Mouse (Mus musculus) forebrain, embryonic 16.5 days (tissue): ENCODE results near the gene Pik3c2g. TPM values are rescaled to one million over a fixed set of nuclear protein-coding genes. Genes with fewer than 3 reads are reported as not detected.

ENCODE experiments used
- ATAC-seq: fragments of 200-750 bp; cut with Nextera tagmentation; 2 replicates; pipeline ENCODE4 v1.8.0; 2017; ENCODE audit warnings: mild to moderate bottlenecking, moderate library complexity
- H3K27ac ChIP-seq: fragments of 300-500 bp; sonication (generic); 2 replicates; pipeline ENCODE4 v1.5.1; 2014; ENCODE audit warnings: low read length, control low read depth
- H3K27me3 ChIP-seq: fragments of 300-500 bp; sonication (generic); replicated peaks from 2 replicates; pipeline ENCODE4 v1.6.1; 2014; ENCODE audit warnings: low read length; ENCODE audit not compliant: control insufficient read depth, insufficient read depth
- H3K36me3 ChIP-seq: fragments of 300-500 bp; sonication (generic); 2 replicates; pipeline ENCODE4 v1.6.1; 2014; ENCODE audit not compliant: control insufficient read depth, insufficient read depth
- H3K4me1 ChIP-seq: fragments of 300-500 bp; sonication (generic); replicated peaks from 2 replicates; pipeline ENCODE4 v1.6.1; 2014; ENCODE audit warnings: low read length; ENCODE audit not compliant: control insufficient read depth, insufficient read depth
- H3K4me2 ChIP-seq: fragments of 300-500 bp; sonication (generic); 2 replicates; pipeline ENCODE4 v1.6.1; 2014; ENCODE audit warnings: mild to moderate bottlenecking, low read length, control low read depth
- H3K4me3 ChIP-seq: fragments of 300-500 bp; sonication (generic); replicated peaks from 2 replicates; pipeline ENCODE4 v1.5.1; 2014; ENCODE audit warnings: mild to moderate bottlenecking, low read length, control low read depth
- H3K9ac ChIP-seq: fragments of 300-500 bp; sonication (generic); replicated peaks from 2 replicates; pipeline ENCODE4 v1.6.1; 2014; ENCODE audit warnings: low read depth, low read length, control low read depth
- H3K9me3 ChIP-seq: fragments of 300-500 bp; sonication (generic); 2 replicates; pipeline ENCODE4 v1.6.1; 2016; ENCODE audit warnings: low read length; ENCODE audit not compliant: control insufficient read depth
- WGBS: fragments of 180-500 bp; shearing (Covaris S2); extraction: QIAGEN DNeasy Blood & Tissue Kit; methylation state at CpG from one replicate; pipeline ENCODE4 v1.1.7; 2014; 5-methylcytosine and 5-hydroxymethylcytosine counted together
- polyA plus RNA-seq: library from polyadenylated mRNA; unstranded; fragments of >200 nt; fragmentation: Nextera tagmentation; extraction: Ambion mirVana; gene quantifications from 2 replicates; pipeline ENCODE4 v1.2.1, GENCODE M21; 2015

The Pik3c2g gene
- polyA plus RNA-seq, 1 experiment from 2014 or later = 0.10 TPM

- no peak overlapping the region for H3K4me3 ChIP-seq
- no peaks in the 10 kb centered on the region for H3K4me1 ChIP-seq
- H3K9me3 ChIP-seq = no peaks in the 10 kb centered on the region
- H3K27ac ChIP-seq = no peak overlapping the region
- H3K27me3 ChIP-seq = no peaks in the 10 kb centered on the region
- WGBS = 63% methylated on average over 6 of the region's 6 CpGs
- H3K36me3 ChIP-seq = no peaks in the 10 kb centered on the region
- no peak for ATAC-seq
- H3K4me2 ChIP-seq = no peak overlapping the region
- no peak overlapping the region for H3K9ac ChIP-seq
These were observed 290.7 kb downstream of the Pik3c2g start for GRCm38 (mm10) chr6:139877476-139878361.

GRCm38 (mm10) chr6:139878362-139878696 is 291.3 kb downstream of the Pik3c2g start:
- 81% methylated on average over 1 of the region's 1 CpGs for WGBS
- H3K4me1 ChIP-seq = no peaks in the 10 kb centered on the region
- H3K4me3 ChIP-seq = no peak overlapping the region
- H3K27ac ChIP-seq = no peak overlapping the region
- ATAC-seq = no peak
- no peaks in the 10 kb centered on the region for H3K27me3 ChIP-seq
- H3K9me3 ChIP-seq = no peaks in the 10 kb centered on the region
- no peak overlapping the region for H3K4me2 ChIP-seq
- no peak overlapping the region for H3K9ac ChIP-seq
- no peaks in the 10 kb centered on the region for H3K36me3 ChIP-seq

GRCm38 (mm10) chr6:139882076-139882475 is 295.1 kb downstream of the Pik3c2g start:
- no peaks in the 10 kb centered on the region for H3K36me3 ChIP-seq
- no peak overlapping the region for H3K27ac ChIP-seq
- ATAC-seq = no peak
- H3K4me3 ChIP-seq = no peak overlapping the region
- no peak overlapping the region for H3K4me2 ChIP-seq
- WGBS = 94% methylated on average over 2 of the region's 2 CpGs
- H3K27me3 ChIP-seq = no peaks in the 10 kb centered on the region
- no peak overlapping the region for H3K9ac ChIP-seq
- no peaks in the 10 kb centered on the region for H3K4me1 ChIP-seq
- H3K9me3 ChIP-seq = no peaks in the 10 kb centered on the region

GRCm38 (mm10) chr6:139887175-139887574 is 300.2 kb downstream of the Pik3c2g start:
- H3K36me3 ChIP-seq = no peaks in the 10 kb centered on the region

GRCm38 (mm10) chr6:139895637-139896036 is 308.6 kb downstream of the Pik3c2g start:
- no peak for ATAC-seq
- no peak overlapping the region for H3K27ac ChIP-seq
- H3K9ac ChIP-seq = no peak overlapping the region
- no peaks in the 10 kb centered on the region for H3K4me1 ChIP-seq
- no peak overlapping the region for H3K4me3 ChIP-seq
- H3K9me3 ChIP-seq = no peaks in the 10 kb centered on the region
- H3K27me3 ChIP-seq = no peaks in the 10 kb centered on the region
- H3K4me2 ChIP-seq = no peak overlapping the region
- 66% methylated on average over 2 of the region's 2 CpGs for WGBS
- H3K36me3 ChIP-seq = no peaks in the 10 kb centered on the region

More at GRCm38 (mm10) chr6:139887175-139887574, 300.2 kb downstream of the Pik3c2g start:
- Histone ChIP-seq H3K9me3 (no peaks in the 10 kb centered on the region), H3K4me2 (no peak overlapping the region), H3K27ac (no peak overlapping the region), H3K4me3 (no peak overlapping the region), H3K9ac (no peak overlapping the region), H3K4me1 (no peaks in the 10 kb centered on the region), H3K27me3 (no peaks in the 10 kb centered on the region)
- ATAC-seq = no peak

GRCm38 (mm10) chr6:139899630-139900151 is 312.7 kb downstream of the Pik3c2g start:
- Histone ChIP-seq H3K4me2 (no peak overlapping the region), H3K4me3 (no peak overlapping the region), H3K4me1 (no peaks in the 10 kb centered on the region), H3K36me3 (no peaks in the 10 kb centered on the region), H3K27me3 (no peaks in the 10 kb centered on the region), H3K27ac (no peak overlapping the region), H3K9ac (no peak overlapping the region), H3K9me3 (no peaks in the 10 kb centered on the region)
- ATAC-seq = no peak
- 93% methylated on average over 8 of the region's 8 CpGs for WGBS

- 79% methylated on average over 4 of the region's 4 CpGs for WGBS
- no peaks in the 10 kb centered on the region for H3K4me1 ChIP-seq
- ATAC-seq = no peak
These were observed 314.8 kb downstream of the Pik3c2g start for GRCm38 (mm10) chr6:139901801-139902200.

GRCm38 (mm10) chr6:139907138-139907537 is 320.1 kb downstream of the Pik3c2g start:
- Histone ChIP-seq H3K4me2 (no peak overlapping the region), H3K27me3 (no peaks in the 10 kb centered on the region), H3K4me1 (no peaks in the 10 kb centered on the region), H3K4me3 (no peak overlapping the region), H3K9ac (no peak overlapping the region), H3K27ac (no peak overlapping the region), H3K9me3 (no peaks in the 10 kb centered on the region), H3K36me3 (no peaks in the 10 kb centered on the region)
- no peak for ATAC-seq
- WGBS = 76% methylated on average over 4 of the region's 4 CpGs

More at GRCm38 (mm10) chr6:139901801-139902200, 314.8 kb downstream of the Pik3c2g start:
- Histone ChIP-seq H3K9ac (no peak overlapping the region), H3K36me3 (no peaks in the 10 kb centered on the region), H3K27ac (no peak overlapping the region), H3K4me3 (no peak overlapping the region), H3K27me3 (no peaks in the 10 kb centered on the region), H3K4me2 (no peak overlapping the region), H3K9me3 (no peaks in the 10 kb centered on the region)

GRCm38 (mm10) chr6:139908997-139909669 is 322.1 kb downstream of the Pik3c2g start:
- no peaks in the 10 kb centered on the region for H3K4me1 ChIP-seq
- H3K4me2 ChIP-seq = no peak overlapping the region
- no peaks in the 10 kb centered on the region for H3K36me3 ChIP-seq
- ATAC-seq = no peak
- H3K9ac ChIP-seq = no peak overlapping the region
- H3K4me3 ChIP-seq = no peak overlapping the region
- H3K9me3 ChIP-seq = no peaks in the 10 kb centered on the region
- no peak overlapping the region for H3K27ac ChIP-seq
- H3K27me3 ChIP-seq = no peaks in the 10 kb centered on the region
- WGBS = 53% methylated on average over 12 of the region's 12 CpGs
